Mouse (Mus musculus) spleen, adult 2 months (tissue): ENCODE data around the gene Gm20661.

ENCODE experiments used
- CTCF ChIP-seq: fragments of 200-500 bp; IDR thresholded peaks from 2 replicates; pipeline ENCODE4 v1.5.1; 2011; ENCODE audit warnings: mild to moderate bottlenecking, inconsistent platforms; ENCODE audit not compliant: insufficient read depth, insufficient read length, insufficient replicate concordance; ENCODE audit errors: extremely low read depth
- POLR2A ChIP-seq: fragments of 200-500 bp; IDR thresholded peaks from 2 replicates; pipeline ENCODE4 v1.6.1; 2011; ENCODE audit warnings: low read depth, low read length, inconsistent platforms

GRCm38 (mm10) chr9:107964681-107965080, 18.2 kb upstream of the Gm20661 start:
- TF ChIP-seq CTCF (no peak), POLR2A (no peak)
